Mouse (Mus musculus): ENCODE measurements at regions not wholly inside any gene's neighbourhood (a gene's known extent, or its start where the extent isn't known, plus 50 kb on each side); places are given as distances from the start of the nearest gene placed in this dataset.

- DNase-seq (ENCODE audit: extremely low spot score in 1 of 2, low spot score in 2 of 2) = no peak
- intact Hi-C loops (cut with DNase I) = no loop called here
These were observed 197.6 kb upstream of the Tars start for GRCm38 (mm10) chr15:11597021-11597420.

GRCm38 (mm10) chr15:11590542-11591116, 191.2 kb upstream of the Tars start:
- intact Hi-C loops (cut with DNase I) = loop anchor here (2.0 to 5.0 kb wide), 2 partner anchors 317 to 376 kb away; partner anchors contain the start of gene Npr3
- peak in 1 of 2 experiments; percentile 23 for DNase-seq (ENCODE audit: extremely low spot score in 1 of 2, low spot score in 2 of 2)

DNA sequence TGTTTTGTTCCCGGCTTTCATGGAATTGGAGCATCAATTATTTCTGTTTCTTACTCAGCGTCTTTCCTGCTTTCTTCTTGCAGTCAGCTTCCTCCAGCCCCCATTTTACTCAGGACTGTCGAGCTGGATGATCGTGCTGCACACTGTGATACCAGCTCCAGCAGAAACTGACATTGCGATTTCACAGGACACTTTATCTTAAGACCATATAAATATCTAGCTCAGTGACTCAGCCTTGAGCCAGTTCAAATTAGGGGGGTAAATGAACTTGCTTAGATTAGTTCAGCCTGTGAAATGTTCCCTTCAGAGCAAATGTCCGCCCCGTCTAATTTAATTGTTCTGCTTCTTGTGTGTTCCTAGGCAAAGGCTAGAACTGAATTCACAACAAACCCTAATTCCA, 190.3 kb upstream of the Tars start:
- DNase-seq (ENCODE audit: extremely low spot score in 1 of 2, low spot score in 2 of 2) = no peak
- intact Hi-C loops (cut with DNase I) = loop anchor here (2.0 to 5.0 kb wide), 3 partner anchors 182 to 377 kb away; partner anchors contain the start of gene Npr3

- no peak for DNase-seq (ENCODE audit: extremely low spot score in 1 of 2, low spot score in 2 of 2)
- intact Hi-C loops (cut with DNase I) = loop anchor here (5.0 kb wide), 1 partner anchor 179 kb away; no protein-coding TSS in a partner anchor
These were observed 186.9 kb upstream of the Tars start for GRCm38 (mm10) chr15:11586384-11586783.

GRCm38 (mm10) chr15:11584155-11584554, 184.7 kb upstream of the Tars start:
- DNase-seq (ENCODE audit: extremely low spot score in 1 of 2, low spot score in 2 of 2) = no peak
- intact Hi-C loops (cut with DNase I) = no loop called here

- DNase-seq (ENCODE audit: extremely low spot score in 1 of 2, low spot score in 2 of 2) = no peak
- intact Hi-C loops (cut with DNase I) = no loop called here
These were observed 178.9 kb upstream of the Tars start for GRCm38 (mm10) chr15:11578331-11578730.

DNA sequence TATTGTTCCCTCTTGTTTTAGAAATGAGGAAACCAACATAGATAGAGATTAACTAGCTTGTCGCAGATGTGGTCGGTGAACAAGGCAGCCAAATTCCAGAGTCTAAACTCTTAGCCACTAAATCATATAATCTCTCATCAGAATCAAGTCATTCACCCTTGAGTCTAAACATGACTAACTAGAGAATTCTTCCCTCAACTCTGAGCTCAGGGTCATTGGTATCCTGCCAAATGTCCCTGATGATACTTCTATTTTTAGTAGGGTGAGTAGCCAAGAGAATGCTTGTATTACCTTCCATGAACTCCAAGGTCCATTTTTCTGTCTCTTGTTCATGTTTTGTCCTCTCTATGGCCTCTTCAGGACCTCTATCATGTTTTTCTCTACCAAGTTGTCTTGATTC, 174.9 kb upstream of the Tars start:
- DNase-seq (ENCODE audit: extremely low spot score in 1 of 2, low spot score in 2 of 2) = no peak
- intact Hi-C loops (cut with DNase I) = no loop called here

- DNase-seq (ENCODE audit: extremely low spot score in 1 of 2, low spot score in 2 of 2) = no peak
- intact Hi-C loops (cut with DNase I) = no loop called here
These were observed 174.0 kb upstream of the Tars start for GRCm38 (mm10) chr15:11573496-11573895.

DNA sequence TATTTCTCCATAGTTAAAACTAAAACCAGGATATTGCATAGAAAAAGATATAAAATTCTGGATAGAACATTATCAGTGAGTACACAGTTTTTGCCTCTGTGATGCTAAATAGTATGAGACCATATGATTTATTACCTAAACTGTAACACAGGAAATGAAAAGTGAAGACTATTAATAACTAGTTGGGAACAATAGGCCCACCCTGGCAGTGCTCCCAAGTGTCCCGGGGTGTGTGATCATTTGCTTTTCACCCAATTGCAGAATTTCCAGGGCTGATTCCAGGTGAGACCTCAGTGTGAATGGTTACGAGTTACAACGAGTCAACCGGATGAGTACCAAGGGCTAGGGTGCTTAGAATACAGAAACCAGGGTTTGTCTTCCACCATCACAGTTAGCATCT, 172.6 kb upstream of the Tars start:
- no peak for DNase-seq (ENCODE audit: extremely low spot score in 1 of 2, low spot score in 2 of 2)
- intact Hi-C loops (cut with DNase I) = no loop called here

GRCm38 (mm10) chr15:11565503-11566031, 166.1 kb upstream of the Tars start:
- intact Hi-C loops (cut with DNase I) = no loop called here
- DNase-seq (ENCODE audit: extremely low spot score in 1 of 2, low spot score in 2 of 2) = peak in 1 of 2 experiments; percentile 50

DNA sequence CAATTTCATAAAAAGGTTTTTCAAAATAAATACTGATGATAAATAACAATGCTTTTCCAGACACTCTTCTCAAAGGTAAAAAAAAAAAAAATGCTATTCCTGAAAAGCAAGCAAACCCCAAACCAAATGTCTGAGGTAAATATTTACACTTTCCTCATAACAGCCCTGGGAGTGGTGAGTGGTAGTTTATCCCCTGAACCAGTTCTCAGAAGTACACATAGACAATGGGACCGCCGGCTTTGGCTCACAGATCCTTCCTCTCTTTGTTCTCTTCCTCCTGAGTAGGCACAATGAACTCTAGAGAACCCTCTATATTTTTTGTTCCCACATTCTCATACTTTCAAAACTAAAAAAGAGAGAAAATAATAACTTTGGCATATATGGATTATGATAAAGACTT, 153.1 kb upstream of the Tars start:
- no peak for DNase-seq (ENCODE audit: extremely low spot score in 1 of 2, low spot score in 2 of 2)
- intact Hi-C loops (cut with DNase I) = no loop called here

GRCm38 (mm10) chr15:11552110-11552509, 152.6 kb upstream of the Tars start:
- intact Hi-C loops (cut with DNase I) = no loop called here
- DNase-seq (ENCODE audit: extremely low spot score in 1 of 2, low spot score in 2 of 2) = no peak

- DNase-seq (ENCODE audit: extremely low spot score in 1 of 2, low spot score in 2 of 2) = no peak
- intact Hi-C loops (cut with DNase I) = no loop called here
These were observed 140.0 kb upstream of the Tars start for GRCm38 (mm10) chr15:11539485-11539884.

- intact Hi-C loops (cut with DNase I) = no loop called here
- no peak for DNase-seq (ENCODE audit: extremely low spot score in 1 of 2, low spot score in 2 of 2)
These were observed 136.7 kb upstream of the Tars start for GRCm38 (mm10) chr15:11536076-11536620.

DNA sequence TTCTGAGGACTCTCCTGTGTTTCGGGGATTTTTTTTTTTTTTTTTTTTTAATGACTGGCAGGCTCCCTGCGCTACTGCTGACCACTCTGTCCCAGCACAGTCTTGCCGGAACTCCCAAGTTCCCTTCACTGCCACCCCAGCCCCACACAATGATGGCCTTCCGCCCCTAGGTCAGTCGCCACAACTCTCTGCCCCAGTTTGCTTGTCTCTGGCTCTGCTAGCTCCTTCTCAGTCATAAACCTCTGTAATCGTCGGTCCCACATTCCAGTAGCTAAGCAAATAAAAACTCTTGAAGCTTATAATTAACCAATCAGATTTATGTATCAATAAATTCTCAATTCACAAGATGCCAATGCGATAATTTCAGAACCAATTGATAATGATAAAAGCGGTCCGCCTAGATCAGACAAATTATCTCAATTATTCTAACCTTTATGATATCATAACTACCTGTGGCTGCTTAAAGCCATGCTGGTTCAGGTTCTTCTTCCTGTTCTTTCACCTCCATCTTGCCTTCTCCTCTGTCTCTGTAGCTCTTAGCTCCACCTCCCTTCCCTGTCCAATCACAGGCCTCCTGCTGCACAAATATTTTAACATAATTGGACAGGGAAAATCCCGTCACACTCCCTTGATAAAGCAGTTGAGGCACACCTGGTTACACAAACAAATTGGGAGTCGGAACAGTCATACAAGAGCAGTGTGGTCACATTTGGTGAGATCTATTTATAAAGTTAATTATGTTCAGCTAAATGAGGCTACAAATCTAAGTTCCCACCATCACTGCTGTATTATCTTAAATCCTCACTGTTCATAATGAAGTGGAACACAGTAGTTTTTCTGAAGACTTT, 135.2 kb upstream of the Tars start:
- DNase-seq (ENCODE audit: extremely low spot score in 1 of 2, low spot score in 2 of 2) = no peak
- intact Hi-C loops (cut with DNase I) = no loop called here

DNA sequence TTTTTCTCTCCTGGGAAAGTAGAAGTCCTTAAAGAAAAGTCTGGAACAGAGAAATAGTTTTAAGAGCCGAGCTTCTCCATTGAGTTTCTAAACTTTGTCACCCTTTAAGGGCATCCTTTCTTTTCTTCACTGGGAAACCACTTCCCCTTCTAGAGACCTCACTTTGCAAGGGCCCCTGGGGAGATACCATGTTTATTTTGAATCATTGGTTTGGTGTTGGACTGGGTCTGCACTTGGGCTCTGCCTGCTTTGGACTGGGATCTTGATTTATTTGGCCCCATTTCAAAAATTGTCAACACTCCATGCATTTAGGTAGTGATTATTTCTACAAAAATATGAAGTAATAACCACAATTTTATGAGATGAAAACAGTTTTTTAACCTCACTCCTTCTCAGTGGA, 134.2 kb upstream of the Tars start:
- intact Hi-C loops (cut with DNase I) = no loop called here
- no peak for DNase-seq (ENCODE audit: extremely low spot score in 1 of 2, low spot score in 2 of 2)

DNA sequence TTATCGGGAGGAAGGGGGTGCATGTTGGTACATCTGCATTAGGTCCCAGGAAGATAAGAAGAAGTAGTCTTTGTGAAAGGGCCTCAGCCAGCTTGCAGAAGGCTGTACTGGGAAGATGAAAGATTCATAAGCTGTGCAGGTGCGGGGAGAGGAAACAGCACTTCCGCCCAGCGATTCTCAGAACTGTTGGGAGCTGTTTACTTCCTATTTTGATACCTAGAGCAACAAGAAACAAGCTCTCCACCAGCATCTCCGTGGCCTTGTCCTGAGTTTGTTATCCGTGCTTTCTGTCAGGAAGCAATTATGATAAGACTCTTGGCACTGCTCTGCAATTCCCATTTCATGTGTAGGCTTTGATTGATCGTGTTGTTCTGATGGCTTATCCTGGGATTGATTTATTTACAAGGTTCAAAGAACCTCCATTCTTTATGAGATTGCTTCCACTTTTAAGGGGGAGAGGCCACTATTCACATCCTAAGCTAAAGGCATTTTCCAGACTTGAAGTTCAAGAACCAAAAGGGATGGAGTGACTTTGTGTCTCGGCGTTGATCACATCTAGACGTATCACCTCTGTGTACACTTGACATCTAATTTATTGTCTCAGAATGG, 133.6 kb upstream of the Tars start:
- intact Hi-C loops (cut with DNase I) = no loop called here
- no peak for DNase-seq (ENCODE audit: extremely low spot score in 1 of 2, low spot score in 2 of 2)

- DNase-seq (ENCODE audit: extremely low spot score in 1 of 2, low spot score in 2 of 2) = no peak
- intact Hi-C loops (cut with DNase I) = no loop called here
These were observed 133.1 kb upstream of the Tars start for GRCm38 (mm10) chr15:11532536-11532935.
